ENCODE assay signal across 8 mouse cellular contexts in the genomic region with DNA sequence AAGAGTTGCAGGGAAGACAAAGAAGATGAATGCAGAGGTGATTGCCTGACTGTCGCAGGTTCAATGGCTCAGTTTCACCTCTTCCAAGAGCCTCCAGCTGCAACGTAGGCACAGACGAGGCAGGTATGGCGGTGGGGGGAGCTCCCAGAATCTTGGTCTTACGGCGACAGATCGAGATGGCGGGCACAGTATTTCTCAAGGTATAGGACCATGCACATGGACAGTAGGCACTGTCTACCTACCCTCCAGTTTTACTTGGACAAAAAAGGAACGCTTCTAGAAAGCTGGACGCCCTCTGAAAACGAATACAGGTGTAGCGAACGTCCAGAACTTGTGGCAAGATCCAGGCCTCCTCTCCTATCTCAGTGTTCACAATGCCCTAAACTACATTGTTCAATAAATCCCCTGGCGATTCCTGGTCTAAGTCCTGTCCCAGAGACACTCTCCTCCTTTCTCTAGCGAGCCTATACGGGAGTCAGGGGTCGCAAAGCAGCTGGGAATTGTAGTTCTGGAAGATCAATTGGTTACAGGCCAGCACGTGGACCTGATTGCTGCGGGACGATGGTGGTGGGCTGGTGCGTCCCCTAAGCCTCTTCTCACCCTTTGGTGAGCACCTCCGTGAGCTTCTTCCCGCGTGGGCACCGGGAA. TPM values are rescaled to one million over a fixed set of nuclear protein-coding genes. Genes with fewer than 3 reads are reported as not detected.
DNase-seq lines count a peak whose midpoint lies in the region; ATAC-seq and TF ChIP-seq lines count a peak whose summit lies in the region.

No protein-coding gene starts in this region.

- H3K9ac ChIP-seq in heart, adult 2 months (ENCODE audit: low read depth, low read length) = peak overlapping the region; percentile 69
- peak overlapping the region; percentile 83 for H3K9ac ChIP-seq in embryonic facial prominence, embryonic 14.5 days (ENCODE audit: low read depth, low read length)
- peak overlapping the region; percentile 80 for H3K9ac ChIP-seq in hindbrain, embryonic 14.5 days
- H3K9ac ChIP-seq in limb, embryonic 13.5 days = peak overlapping the region; percentile 68
- H3K9ac ChIP-seq in midbrain, embryonic 12.5 days (replicated peaks) = peak overlapping the region; percentile 87

- no peaks in the 10 kb centered on the region for H3K27me3 ChIP-seq in heart, adult 2 months (ENCODE audit: control insufficient read depth, insufficient read depth, low read length)
- no peaks in the 10 kb centered on the region for H3K27me3 ChIP-seq in Patski
- no peaks in the 10 kb centered on the region for H3K27me3 ChIP-seq in embryonic facial prominence, embryonic 14.5 days (replicated peaks; ENCODE audit: control insufficient read depth, insufficient read depth, low read length)
- H3K27me3 ChIP-seq in hindbrain, embryonic 14.5 days (ENCODE audit: control insufficient read depth, insufficient read depth, low read length) = no peaks in the 10 kb centered on the region
- no peaks in the 10 kb centered on the region for H3K27me3 ChIP-seq in limb, embryonic 13.5 days
- H3K27me3 ChIP-seq in midbrain, embryonic 12.5 days = no peaks in the 10 kb centered on the region

- intact Hi-C loops in heart, adult 2 months (cut with DNase I) = loop anchor here (1.0 to 2.0 kb wide), 4 partner anchors 22 to 314 kb away; a partner anchor contains a TSS

- H3K27ac ChIP-seq in heart, adult 2 months = peak overlapping the region; percentile 89
- peak overlapping the region; percentile 62 for H3K27ac ChIP-seq in embryonic facial prominence, embryonic 14.5 days (replicated peaks; ENCODE audit: low read depth, low read length)
- H3K27ac ChIP-seq in hindbrain, embryonic 14.5 days = peak overlapping the region; percentile 79
- H3K27ac ChIP-seq in limb, embryonic 13.5 days = peak overlapping the region; percentile 70; the same call in 1 of the 2 replicates
- peak overlapping the region; percentile 67 for H3K27ac ChIP-seq in midbrain, embryonic 12.5 days (replicated peaks)

- H3K4me2 ChIP-seq in embryonic facial prominence, embryonic 14.5 days (ENCODE audit: low read depth, low read length) = peak overlapping the region; percentile 74
- peak overlapping the region; percentile 66 for H3K4me2 ChIP-seq in hindbrain, embryonic 14.5 days (replicated peaks)
- H3K4me2 ChIP-seq in limb, embryonic 13.5 days (replicated peaks) = peak overlapping the region; percentile 78
- peak overlapping the region; percentile 77 for H3K4me2 ChIP-seq in midbrain, embryonic 12.5 days (replicated peaks)

- peak overlapping the region; percentile 84 for H3K4me3 ChIP-seq in heart, adult 2 months
- peak overlapping the region; percentile 90 for H3K4me3 ChIP-seq in embryonic facial prominence, embryonic 14.5 days (ENCODE audit: low read depth, low read length)
- H3K4me3 ChIP-seq in hindbrain, embryonic 14.5 days (replicated peaks; ENCODE audit: low read length) = peak overlapping the region; percentile 78
- H3K4me3 ChIP-seq in limb, embryonic 13.5 days = peak overlapping the region; percentile 88
- peak overlapping the region; percentile 70 for H3K4me3 ChIP-seq in midbrain, embryonic 12.5 days

- CTCF ChIA-PET in Patski (lab: Charles Lee) = interaction anchor here (1.0 to 2.4 kb wide), 3 partner anchors 14 to 179 kb away, joined by 3 to 10 read pairs (median 3); no protein-coding TSS in a partner anchor

- TF ChIP-seq POLR2A in heart, adult 2 months (IDR thresholded peaks at IDR 0.05; ENCODE audit: insufficient read depth, low read depth, low read length) = peak; percentile 59

- peak; percentile 90 for ATAC-seq in Patski
- peak; percentile 93 for ATAC-seq in embryonic facial prominence, embryonic 14.5 days (ENCODE audit: low read depth)
- ATAC-seq in hindbrain, embryonic 14.5 days (ENCODE audit: low FRiP score) = peak; percentile 92
- peak; percentile 92 for ATAC-seq in limb, embryonic 13.5 days (ENCODE audit: low FRiP score, low read depth)
- ATAC-seq in midbrain, embryonic 12.5 days (ENCODE audit: low FRiP score, low read depth) = peak; percentile 94

- peaks cover 3% of the 10 kb centered on the region for H3K4me1 ChIP-seq in heart, adult 2 months (ENCODE audit: control insufficient read depth, insufficient read depth, low read length)
- peaks cover 6% of the 10 kb centered on the region; the same call in 1 of the 2 replicates for H3K4me1 ChIP-seq in embryonic facial prominence, embryonic 14.5 days (ENCODE audit: control insufficient read depth, insufficient read depth, low read length)
- peaks cover 10% of the 10 kb centered on the region for H3K4me1 ChIP-seq in hindbrain, embryonic 14.5 days (replicated peaks; ENCODE audit: control insufficient read depth, insufficient read depth, low read length)
- peaks cover 7% of the 10 kb centered on the region for H3K4me1 ChIP-seq in limb, embryonic 13.5 days
- H3K4me1 ChIP-seq in midbrain, embryonic 12.5 days = peaks cover 7% of the 10 kb centered on the region

- 4% methylated on average over 25 of the region's 25 CpGs for WGBS in heart, adult 2 months
- WGBS in embryonic facial prominence, embryonic 14.5 days = 3% methylated on average over 25 of the region's 25 CpGs
- WGBS in hindbrain, embryonic 14.5 days = 4% methylated on average over 25 of the region's 25 CpGs
- WGBS in limb, embryonic 13.5 days = 3% methylated on average over 25 of the region's 25 CpGs
- 2% methylated on average over 25 of the region's 25 CpGs for WGBS in midbrain, embryonic 12.5 days

- no peaks in the 10 kb centered on the region for H3K36me3 ChIP-seq in heart, adult 2 months (ENCODE audit: control insufficient read depth, insufficient read depth, low read length)
- peaks cover 26% of the 10 kb centered on the region for H3K36me3 ChIP-seq in embryonic facial prominence, embryonic 14.5 days (ENCODE audit: control insufficient read depth, insufficient read depth, low read length)
- H3K36me3 ChIP-seq in hindbrain, embryonic 14.5 days (replicated peaks; ENCODE audit: control insufficient read depth, insufficient read depth) = peaks cover 25% of the 10 kb centered on the region
- peaks cover 31% of the 10 kb centered on the region for H3K36me3 ChIP-seq in limb, embryonic 13.5 days
- H3K36me3 ChIP-seq in midbrain, embryonic 12.5 days = peaks cover 28% of the 10 kb centered on the region

- TF ChIP-seq CTCF in heart, adult 2 months (IDR thresholded peaks at IDR 0.05) = no peak
- no peak for TF ChIP-seq CTCF in Patski (IDR thresholded peaks at IDR 0.05)

- in situ Hi-C loops in Patski (cut with MboI; ENCODE audit: low pct_unique_long_range_greater_than_20kb) = loop anchor here (10.0 kb wide), 1 partner anchor 345 kb away; no protein-coding TSS in a partner anchor

- TF ChIP-seq EP300 in heart, adult 2 months (IDR thresholded peaks at IDR 0.05; ENCODE audit: insufficient read depth, low read depth, low read length) = no peak

- POLR2A ChIA-PET in Patski (lab: Charles Lee) = interaction anchor here (0.5 to 1.4 kb wide), 3 partner anchors 10 to 61 kb away, joined by 3 read pairs; no protein-coding TSS in a partner anchor

- H3K79me2 ChIP-seq in heart, adult 2 months (replicated peaks; ENCODE audit: control insufficient read depth, insufficient read depth, low read length) = 0 out of 2 replicates have a peak, but pooled peaks cover 3% of the 10 kb centered on the region

- no peak for DNase-seq in heart, adult 2 months
- no peak for DNase-seq in heart, adult 9 months (ENCODE audit: low spot score in 2 of 2)
- DNase-seq in Patski (ENCODE audit: low read depth, low spot score) = no peak
- DNase-seq in embryonic facial prominence, embryonic 14.5 days (ENCODE audit: low spot score) = peak; percentile 96
- peak; percentile 83 for DNase-seq in hindbrain, embryonic 14.5 days (ENCODE audit: low spot score)
- peak; percentile 92 for DNase-seq in telencephalon, adult 2 months (ENCODE audit: low read depth, low spot score)

- H3K9me3 ChIP-seq in embryonic facial prominence, embryonic 14.5 days (ENCODE audit: control insufficient read depth, low read length) = no peaks in the 10 kb centered on the region
- H3K9me3 ChIP-seq in hindbrain, embryonic 14.5 days (ENCODE audit: control insufficient read depth, low read length) = no peaks in the 10 kb centered on the region
- no peaks in the 10 kb centered on the region for H3K9me3 ChIP-seq in limb, embryonic 13.5 days
- H3K9me3 ChIP-seq in midbrain, embryonic 12.5 days = no peaks in the 10 kb centered on the region

RNA-seq across cellular contexts. Expression of a gene that starts 0.5 kb away (rescaled TPM):
- 10 to 100 TPM; 72.1 to 84.9 TPM for total RNA-seq in heart, adult 2 months (2021)
- polyA plus RNA-seq in heart, adult 2 months (2012; rRNA removed) = 150 and 155 TPM in 2 replicates
- 113 TPM for polyA plus RNA-seq in Patski (2021)
- 140 and 142 TPM in 2 replicates for polyA plus RNA-seq in embryonic facial prominence, embryonic 14.5 days (2014; fragmentation: Nextera tagmentation; extraction: Ambion mirVana)
- 163 and 172 TPM in 2 replicates for polyA plus RNA-seq in hindbrain, embryonic 14.5 days (2014; fragmentation: Nextera tagmentation; extraction: Ambion mirVana)
- polyA plus RNA-seq in limb, embryonic 13.5 days (2015; fragmentation: Nextera tagmentation; extraction: Ambion mirVana) = 157 and 163 TPM in 2 replicates
- 130 and 137 TPM in 2 replicates for polyA plus RNA-seq in midbrain, embryonic 12.5 days (2016; fragmentation: Nextera tagmentation; extraction: Ambion mirVana)

RNA-seq across cellular contexts. Expression of a gene that starts 7.5 kb away (rescaled TPM):
- 10 to 100 TPM; 65.3 to 72.8 TPM for total RNA-seq in heart, adult 2 months (2021)
- polyA plus RNA-seq in heart, adult 2 months (2012; rRNA removed) = 74.5 and 90.8 TPM in 2 replicates
- 47.7 TPM for polyA plus RNA-seq in Patski (2021)
- 35.7 and 39.8 TPM in 2 replicates for polyA plus RNA-seq in embryonic facial prominence, embryonic 14.5 days (2014; fragmentation: Nextera tagmentation; extraction: Ambion mirVana)
- polyA plus RNA-seq in hindbrain, embryonic 14.5 days (2014; fragmentation: Nextera tagmentation; extraction: Ambion mirVana) = 55.7 and 56.5 TPM in 2 replicates
- 41.7 and 44.4 TPM in 2 replicates for polyA plus RNA-seq in limb, embryonic 13.5 days (2015; fragmentation: Nextera tagmentation; extraction: Ambion mirVana)
- polyA plus RNA-seq in midbrain, embryonic 12.5 days (2016; fragmentation: Nextera tagmentation; extraction: Ambion mirVana) = 31.2 and 33.7 TPM in 2 replicates

RNA-seq across cellular contexts. Expression of a gene that starts 7.7 kb away (rescaled TPM):
- total RNA-seq in heart, adult 2 months (2021) = not detected
- not detected in 2 replicates for polyA plus RNA-seq in heart, adult 2 months (2012; rRNA removed)
- not detected for polyA plus RNA-seq in Patski (2021)
- 1.3 and 2.4 TPM in 2 replicates for polyA plus RNA-seq in embryonic facial prominence, embryonic 14.5 days (2014; fragmentation: Nextera tagmentation; extraction: Ambion mirVana)
- not detected in 2 replicates for polyA plus RNA-seq in hindbrain, embryonic 14.5 days (2014; fragmentation: Nextera tagmentation; extraction: Ambion mirVana)
- not detected in 2 replicates for polyA plus RNA-seq in limb, embryonic 13.5 days (2015; fragmentation: Nextera tagmentation; extraction: Ambion mirVana)
- polyA plus RNA-seq in midbrain, embryonic 12.5 days (2016; fragmentation: Nextera tagmentation; extraction: Ambion mirVana) = not detected in 2 replicates

RNA-seq across cellular contexts. Expression of a gene that starts 10.2 kb away (rescaled TPM):
- not detected for total RNA-seq in heart, adult 2 months (2021)
- not detected in 2 replicates for polyA plus RNA-seq in heart, adult 2 months (2012; rRNA removed)
- 1.7 TPM for polyA plus RNA-seq in Patski (2021)
- polyA plus RNA-seq in embryonic facial prominence, embryonic 14.5 days (2014; fragmentation: Nextera tagmentation; extraction: Ambion mirVana) = 0.84 TPM in 1 of 2 replicates, not detected in the other
- 0.47 and 0.68 TPM in 2 replicates for polyA plus RNA-seq in hindbrain, embryonic 14.5 days (2014; fragmentation: Nextera tagmentation; extraction: Ambion mirVana)
- polyA plus RNA-seq in limb, embryonic 13.5 days (2015; fragmentation: Nextera tagmentation; extraction: Ambion mirVana) = not detected in 2 replicates
- polyA plus RNA-seq in midbrain, embryonic 12.5 days (2016; fragmentation: Nextera tagmentation; extraction: Ambion mirVana) = 0.87 TPM in 1 of 2 replicates, not detected in the other

RNA-seq across cellular contexts. Expression of a gene that starts 21.5 kb away (rescaled TPM):
- total RNA-seq in heart, adult 2 months (2021) = 10 to 100 TPM; 20.7 TPM
- 12.3 and 14.3 TPM in 2 replicates for polyA plus RNA-seq in heart, adult 2 months (2012; rRNA removed)
- 104 TPM for polyA plus RNA-seq in Patski (2021)
- 55.4 and 55.5 TPM in 2 replicates for polyA plus RNA-seq in embryonic facial prominence, embryonic 14.5 days (2014; fragmentation: Nextera tagmentation; extraction: Ambion mirVana)
- 54.5 and 58.2 TPM in 2 replicates for polyA plus RNA-seq in hindbrain, embryonic 14.5 days (2014; fragmentation: Nextera tagmentation; extraction: Ambion mirVana)
- polyA plus RNA-seq in limb, embryonic 13.5 days (2015; fragmentation: Nextera tagmentation; extraction: Ambion mirVana) = 61.0 and 61.5 TPM in 2 replicates
- polyA plus RNA-seq in midbrain, embryonic 12.5 days (2016; fragmentation: Nextera tagmentation; extraction: Ambion mirVana) = 68.6 and 72.9 TPM in 2 replicates

Comparison
In these comparisons a context has a peak if more than half of its experiments do, and no peak if none do; other contexts are left out.
1. DNase-seq: peak in embryonic facial prominence, embryonic 14.5 days (single experiment), hindbrain, embryonic 14.5 days (single experiment) and telencephalon, adult 2 months (single experiment); none in heart, adult 2 months (0 of 2), heart, adult 9 months (0 of 2) and Patski (single experiment).
2. Peak in every context shown above with its lines, with median percentiles within 50 percentile points of each other: H3K27ac ChIP-seq, H3K4me3 ChIP-seq, H3K9ac ChIP-seq, ATAC-seq and H3K4me2 ChIP-seq.